Mouse (Mus musculus): ENCODE data around the gene Fars2. TPM values are rescaled to one million over a fixed set of nuclear protein-coding genes. Genes with fewer than 3 reads are reported as not detected.
"Not testable (repeated sequence)": the region's sequence is repeated elsewhere in the genome, so short reads cannot be mapped to it uniquely, and the experiment has no call there.

The Fars2 gene
- polyA plus RNA-seq, 1 experiment, result 28.4 TPM

- no peak overlapping the region for H3K27ac ChIP-seq (ENCODE audit: insufficient read depth, low read length)
- 62% methylated on average over 2 of the region's 2 CpGs for WGBS
- no peak for TF ChIP-seq POLR2A (IDR thresholded peaks at IDR 0.05; ENCODE audit: borderline replicate concordance, insufficient read depth, low read length)
- TF ChIP-seq CTCF (IDR thresholded peaks at IDR 0.05; ENCODE audit: borderline replicate concordance, insufficient read depth, low read depth, low read length), result no peak
- no peak overlapping the region for H3K4me3 ChIP-seq (replicated peaks; ENCODE audit: insufficient read depth, low read depth, low read length)
- DNase-seq, result no peak
- no peaks in the 10 kb centered on the region for H3K27me3 ChIP-seq (ENCODE audit: control insufficient read depth, insufficient read depth, low read length)
- 0 out of 2 replicates have a peak, but pooled peaks cover 2% of the 10 kb centered on the region for H3K4me1 ChIP-seq (ENCODE audit: control insufficient read depth, insufficient read depth, low read length)
These were observed 283.8 kb downstream of the Fars2 start for GRCm38 (mm10) chr13:36401011-36401410.

GRCm38 (mm10) chr13:36413276-36413675 lies 296.1 kb downstream of the Fars2 start:
- no peak overlapping the region for H3K4me3 ChIP-seq (replicated peaks; ENCODE audit: insufficient read depth, low read depth, low read length)
- WGBS, result 100% methylated on average over 1 of the region's 1 CpGs
- H3K4me1 ChIP-seq (ENCODE audit: control insufficient read depth, insufficient read depth, low read length), result no peaks in the 10 kb centered on the region
- no peak for TF ChIP-seq POLR2A (IDR thresholded peaks at IDR 0.05; ENCODE audit: borderline replicate concordance, insufficient read depth, low read length)
- no peak for TF ChIP-seq CTCF (IDR thresholded peaks at IDR 0.05; ENCODE audit: borderline replicate concordance, insufficient read depth, low read depth, low read length)
- no peak overlapping the region for H3K27ac ChIP-seq (ENCODE audit: insufficient read depth, low read length)
- DNase-seq, result no peak
- no peaks in the 10 kb centered on the region for H3K27me3 ChIP-seq (ENCODE audit: control insufficient read depth, insufficient read depth, low read length)

- WGBS, result 95% methylated on average over 1 of the region's 1 CpGs
These were observed 298.0 kb downstream of the Fars2 start for GRCm38 (mm10) chr13:36415176-36415575.

GRCm38 (mm10) chr13:36416546-36416945 lies 299.3 kb downstream of the Fars2 start:
- Histone ChIP-seq H3K27ac (ENCODE audit: insufficient read depth, low read length) (no peak overlapping the region), H3K27me3 (ENCODE audit: control insufficient read depth, insufficient read depth, low read length) (no peaks in the 10 kb centered on the region), H3K4me3 (replicated peaks; ENCODE audit: insufficient read depth, low read depth, low read length) (no peak overlapping the region), H3K4me1 (ENCODE audit: control insufficient read depth, insufficient read depth, low read length) (no peaks in the 10 kb centered on the region)
- WGBS, result 66% methylated on average over 4 of the region's 4 CpGs
- no peak for TF ChIP-seq CTCF (IDR thresholded peaks at IDR 0.05; ENCODE audit: borderline replicate concordance, insufficient read depth, low read depth, low read length)
- TF ChIP-seq POLR2A (IDR thresholded peaks at IDR 0.05; ENCODE audit: borderline replicate concordance, insufficient read depth, low read length), result no peak
- DNase-seq, result no peak

More at GRCm38 (mm10) chr13:36415176-36415575, 298.0 kb downstream of the Fars2 start:
- Histone ChIP-seq H3K4me1 (ENCODE audit: control insufficient read depth, insufficient read depth, low read length) (no peaks in the 10 kb centered on the region), H3K27me3 (ENCODE audit: control insufficient read depth, insufficient read depth, low read length) (no peaks in the 10 kb centered on the region), H3K4me3 (replicated peaks; ENCODE audit: insufficient read depth, low read depth, low read length) (no peak overlapping the region), H3K27ac (ENCODE audit: insufficient read depth, low read length) (no peak overlapping the region)
- DNase-seq, result no peak
- no peak for TF ChIP-seq CTCF (IDR thresholded peaks at IDR 0.05; ENCODE audit: borderline replicate concordance, insufficient read depth, low read depth, low read length)
- no peak for TF ChIP-seq POLR2A (IDR thresholded peaks at IDR 0.05; ENCODE audit: borderline replicate concordance, insufficient read depth, low read length)

- DNase-seq, result no peak
- TF ChIP-seq CTCF (IDR thresholded peaks at IDR 0.05; ENCODE audit: borderline replicate concordance, insufficient read depth, low read depth, low read length) (no peak), POLR2A (IDR thresholded peaks at IDR 0.05; ENCODE audit: borderline replicate concordance, insufficient read depth, low read length) (no peak)
- H3K4me3 ChIP-seq (replicated peaks; ENCODE audit: insufficient read depth, low read depth, low read length), result no peak overlapping the region
These were observed 302.1 kb downstream of the Fars2 start for GRCm38 (mm10) chr13:36419357-36419756.

GRCm38 (mm10) chr13:36422446-36422845 lies 305.2 kb downstream of the Fars2 start:
- no peak overlapping the region for H3K4me3 ChIP-seq (replicated peaks; ENCODE audit: insufficient read depth, low read depth, low read length)
- DNase-seq, result no peak
- no peaks in the 10 kb centered on the region for H3K27me3 ChIP-seq (ENCODE audit: control insufficient read depth, insufficient read depth, low read length)
- 76% methylated on average over 3 of the region's 3 CpGs for WGBS
- no peak for TF ChIP-seq POLR2A (IDR thresholded peaks at IDR 0.05; ENCODE audit: borderline replicate concordance, insufficient read depth, low read length)
- TF ChIP-seq CTCF (IDR thresholded peaks at IDR 0.05; ENCODE audit: borderline replicate concordance, insufficient read depth, low read depth, low read length), result no peak
- no peak overlapping the region for H3K27ac ChIP-seq (ENCODE audit: insufficient read depth, low read length)
- no peaks in the 10 kb centered on the region for H3K4me1 ChIP-seq (ENCODE audit: control insufficient read depth, insufficient read depth, low read length)

More at GRCm38 (mm10) chr13:36419357-36419756, 302.1 kb downstream of the Fars2 start:
- Histone ChIP-seq H3K27me3 (ENCODE audit: control insufficient read depth, insufficient read depth, low read length) (no peaks in the 10 kb centered on the region), H3K27ac (ENCODE audit: insufficient read depth, low read length) (no peak overlapping the region), H3K4me1 (ENCODE audit: control insufficient read depth, insufficient read depth, low read length) (no peaks in the 10 kb centered on the region)

- not testable (repeated sequence) for H3K27me3 ChIP-seq (ENCODE audit: control insufficient read depth, insufficient read depth, low read length); DNase-seq; H3K4me3 ChIP-seq (replicated peaks; ENCODE audit: insufficient read depth, low read depth, low read length); H3K4me1 ChIP-seq (ENCODE audit: control insufficient read depth, insufficient read depth, low read length); H3K27ac ChIP-seq (ENCODE audit: insufficient read depth, low read length)
- WGBS, result 86% methylated on average over 17 of the region's 17 CpGs
These were observed 308.9 kb downstream of the Fars2 start for GRCm38 (mm10) chr13:36425824-36426705.

- no peak for DNase-seq
- H3K27me3 ChIP-seq (ENCODE audit: control insufficient read depth, insufficient read depth, low read length), result no peaks in the 10 kb centered on the region
- no peak for TF ChIP-seq CTCF (IDR thresholded peaks at IDR 0.05; ENCODE audit: borderline replicate concordance, insufficient read depth, low read depth, low read length)
- TF ChIP-seq POLR2A (IDR thresholded peaks at IDR 0.05; ENCODE audit: borderline replicate concordance, insufficient read depth, low read length), result no peak
- no peaks in the 10 kb centered on the region for H3K4me1 ChIP-seq (ENCODE audit: control insufficient read depth, insufficient read depth, low read length)
- H3K4me3 ChIP-seq (replicated peaks; ENCODE audit: insufficient read depth, low read depth, low read length), result no peak overlapping the region
- H3K27ac ChIP-seq (ENCODE audit: insufficient read depth, low read length), result no peak overlapping the region
- 74% methylated on average over 7 of the region's 7 CpGs for WGBS
These were observed 312.4 kb downstream of the Fars2 start for GRCm38 (mm10) chr13:36429500-36430189.
